In genomic region chr1:155654961-155655360, GRCm38 (mm10) we compare ENCODE assay signal across 24 mouse cellular contexts.
A peak's percentile ranks its signal among the peaks of the same experiment; 100 is the strongest.
DNase-seq lines count a peak whose midpoint lies in the region; ATAC-seq lines count a peak whose summit lies in the region.
"Had no signal": no experiment of that assay in that cellular context is flagged by ENCODE, and none has a peak within 500 bp of the region (broad histone marks: within the 10 kb centered on the region; RNA-seq: fewer than 3 reads in every experiment).

No protein-coding gene starts in this region.

- H3K4me2 ChIP-seq in hindbrain, embryonic 11.5 days (replicated peaks; ENCODE audit: low read depth, low read length): no peak overlapping the region
- H3K4me2 ChIP-seq: limb, embryonic 15.5 days; liver, embryonic 15.5 days; lung, embryonic 15.5 days; neural tube, embryonic 13.5 days had no signal

- H3K4me3 ChIP-seq in hindbrain, embryonic 11.5 days (ENCODE audit: low read depth, low read length): no peak overlapping the region
- H3K4me3 ChIP-seq in hindbrain, embryonic 10.5 days: no peak overlapping the region
- H3K4me3 ChIP-seq: heart, embryonic 10.5 days; limb, embryonic 15.5 days; liver, embryonic 15.5 days; lung, embryonic 15.5 days; myocyte; neural tube, embryonic 13.5 days had no signal

- H3K27me3 ChIP-seq in hindbrain, embryonic 11.5 days (ENCODE audit: control insufficient read depth, insufficient read depth, low read length): no peaks in the 10 kb centered on the region
- no peaks in the 10 kb centered on the region; the same call in 1 of the 2 replicates for H3K27me3 ChIP-seq in hindbrain, embryonic 10.5 days (ENCODE audit: insufficient read depth, poor library complexity, severe bottlenecking)
- H3K27me3 ChIP-seq: limb, embryonic 15.5 days; liver, embryonic 15.5 days; lung, embryonic 15.5 days; neural tube, embryonic 13.5 days had no signal

- H3K36me3 ChIP-seq in hindbrain, embryonic 11.5 days (ENCODE audit: control insufficient read depth, insufficient read depth, low read length): no peaks in the 10 kb centered on the region
- no peaks in the 10 kb centered on the region for H3K36me3 ChIP-seq in hindbrain, embryonic 10.5 days
- H3K36me3 ChIP-seq: heart, embryonic 10.5 days; limb, embryonic 15.5 days; liver, embryonic 15.5 days; lung, embryonic 15.5 days; neural tube, embryonic 13.5 days had no signal

- WGBS in hindbrain, embryonic 11.5 days: 19% methylated on average over 3 of the region's 3 CpGs
- 18% methylated on average over 3 of the region's 3 CpGs for WGBS in hindbrain, embryonic 10.5 days

- no peaks in the 10 kb centered on the region for H3K4me1 ChIP-seq in hindbrain, embryonic 11.5 days (replicated peaks; ENCODE audit: control insufficient read depth, insufficient read depth, low read length)
- no peaks in the 10 kb centered on the region; the same call in 1 of the 2 replicates for H3K4me1 ChIP-seq in hindbrain, embryonic 10.5 days (replicated peaks)
- H3K4me1 ChIP-seq: limb, embryonic 15.5 days; liver, embryonic 15.5 days had no signal

- no peak overlapping the region for H3K9ac ChIP-seq in hindbrain, embryonic 11.5 days (ENCODE audit: low read depth, low read length)
- H3K9ac ChIP-seq: limb, embryonic 15.5 days; liver, embryonic 15.5 days; lung, embryonic 15.5 days; neural tube, embryonic 13.5 days had no signal

- peak; percentile 27 for DNase-seq in hindbrain, embryonic 11.5 days (ENCODE audit: low spot score)
- no peak for DNase-seq in hindbrain, embryonic 10.5 days (ENCODE audit: low spot score)
- peak; percentile 13 for DNase-seq in R1 (ENCODE audit: low read depth, low spot score)
- peak; percentile 7 for DNase-seq in embryo, embryonic 9.5 days (ENCODE audit: extremely low spot score)
- peak; percentile 90 for DNase-seq in retina, postnatal 1 day
- no peak for DNase-seq in heart, adult 8-10 months (ENCODE audit: low spot score)
- no peak for DNase-seq in cerebellum, postnatal 10 days
- DNase-seq: cerebellum, adult 18-20 months; cerebellum, postnatal 25 days; heart, postnatal 4 days; kidney, adult 18-20 months; left cerebral cortex, postnatal 4 days; lung, postnatal 4 days; right cerebral cortex, postnatal 14 days had no signal

- ATAC-seq in hindbrain, embryonic 11.5 days (ENCODE audit: low FRiP score): peak; percentile 47; the same call in 1 of the 2 replicates
- ATAC-seq: CD4-positive, CD25-positive, alpha-beta regulatory T cell, adult 4 months; inflammation-experienced regulatory T-cells, adult 6 months had no signal

- no peaks in the 10 kb centered on the region for H3K9me3 ChIP-seq in hindbrain, embryonic 11.5 days (ENCODE audit: control insufficient read depth, low read length)
- H3K9me3 ChIP-seq in hindbrain, embryonic 10.5 days: no peaks in the 10 kb centered on the region
- H3K9me3 ChIP-seq: heart, embryonic 10.5 days; limb, embryonic 15.5 days; liver, embryonic 15.5 days; lung, embryonic 15.5 days; neural tube, embryonic 13.5 days had no signal

- no peak overlapping the region for H3K27ac ChIP-seq in hindbrain, embryonic 11.5 days (ENCODE audit: low read depth, low read length)
- H3K27ac ChIP-seq in hindbrain, embryonic 10.5 days: no peak overlapping the region
- H3K27ac ChIP-seq: heart, embryonic 10.5 days; kidney, postnatal 0 days; limb, embryonic 15.5 days; liver, embryonic 15.5 days; lung, embryonic 15.5 days; neural tube, embryonic 13.5 days; stomach, postnatal 0 days had no signal

Comparison
In these comparisons a context has a peak if more than half of its experiments do, and no peak if none do; other contexts are left out.
1. DNase-seq: peak in hindbrain, embryonic 11.5 days (single experiment), R1 (single experiment), embryo, embryonic 9.5 days (single experiment) and retina, postnatal 1 day (single experiment); none in hindbrain, embryonic 10.5 days (single experiment), heart, adult 8-10 months (single experiment) and cerebellum, postnatal 10 days (0 of 2).